Mouse (Mus musculus): ENCODE measurements around the gene Gm27021. TPM values are rescaled to one million over a fixed set of nuclear protein-coding genes. Genes with fewer than 3 reads are reported as not detected.

Gm27021 gene
- total RNA-seq (2015) (not detected in 2 replicates), total RNA-seq (2017) (not detected in 2 replicates)

DNA sequence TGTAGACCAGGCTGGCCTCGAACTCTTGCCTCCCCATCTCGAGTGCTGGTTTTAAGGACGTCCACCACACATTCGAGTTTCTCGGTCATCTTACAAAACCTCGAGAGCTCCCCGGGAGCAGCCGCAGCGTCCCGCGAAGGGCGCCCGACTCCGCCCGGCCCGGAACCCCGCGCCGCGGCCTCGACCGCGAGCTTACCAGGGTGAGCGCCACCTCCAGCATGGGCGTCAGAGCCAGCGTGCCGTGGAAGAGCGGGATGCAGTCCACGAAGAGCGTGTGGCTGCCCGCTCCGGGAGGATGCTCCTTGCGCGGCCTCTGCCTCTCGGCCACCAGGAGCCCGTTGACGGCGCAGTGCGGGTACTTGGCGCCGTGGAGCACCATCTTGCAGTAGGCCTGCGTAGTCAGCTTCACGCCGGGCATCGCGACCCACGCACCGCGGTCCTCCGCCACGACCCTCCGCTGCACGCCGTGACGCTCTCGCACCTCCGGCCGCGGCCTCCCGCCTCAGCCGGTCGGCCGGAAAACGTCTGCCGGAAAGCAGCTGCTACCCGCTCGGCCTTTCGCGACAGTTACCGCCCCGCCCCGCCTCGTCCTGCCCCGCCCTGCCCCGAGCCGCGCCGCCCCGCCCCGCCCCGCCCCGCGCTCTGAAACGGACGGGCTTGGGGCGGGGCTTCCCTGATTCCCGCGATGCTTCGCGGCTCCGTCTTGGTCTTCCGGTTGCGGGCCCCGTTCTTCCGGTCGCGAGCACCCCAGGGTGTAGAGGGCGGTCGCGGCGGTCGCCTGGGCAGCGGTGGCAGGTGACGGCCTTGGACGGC is at the start of gene Gm27021, which contains the start of gene Cox4i1:
Gm27021 (minus strand) TSS at position 519 of the 813 bp plus-strand sequence.
Cox4i1 (plus strand) TSS at position 662 of the 813 bp plus-strand sequence.
- ATAC-seq (replicated peaks; ENCODE audit: poor library complexity): peak; percentile 79

DNA sequence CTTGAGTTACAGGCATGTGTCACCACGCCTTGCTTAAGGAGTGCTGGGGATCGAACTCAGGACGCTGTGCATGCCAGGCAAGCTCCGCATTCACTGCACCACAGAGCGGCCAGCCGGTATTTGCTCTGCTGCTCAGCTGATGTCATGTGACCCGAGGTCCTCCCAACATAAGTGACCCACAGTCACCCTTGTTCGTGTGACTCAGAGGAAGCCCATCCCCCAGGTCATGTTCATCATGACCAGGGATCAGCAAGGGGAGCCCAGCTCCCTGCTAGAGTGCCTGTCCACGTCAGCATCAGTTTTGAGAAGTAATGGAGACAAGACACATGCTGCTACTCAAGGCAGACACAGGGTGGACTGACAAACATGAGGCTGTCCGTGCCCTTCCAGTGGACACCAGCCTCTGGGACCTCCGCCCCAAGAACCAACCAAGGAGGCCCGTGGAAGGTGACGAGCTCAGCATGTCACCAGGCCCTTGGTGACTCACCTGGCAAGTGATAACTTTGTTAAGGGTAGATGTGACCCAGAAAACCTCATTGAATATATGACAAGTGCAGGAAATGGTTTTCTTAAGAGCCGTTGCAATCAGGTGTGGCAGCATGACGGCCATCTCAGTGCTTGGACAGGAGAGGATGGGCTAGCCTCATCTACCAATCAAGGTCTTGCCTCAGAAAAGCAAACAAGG is 48.3 kb upstream of the Gm27021 start:
- no peak for ATAC-seq (replicated peaks; ENCODE audit: poor library complexity)

DNA sequence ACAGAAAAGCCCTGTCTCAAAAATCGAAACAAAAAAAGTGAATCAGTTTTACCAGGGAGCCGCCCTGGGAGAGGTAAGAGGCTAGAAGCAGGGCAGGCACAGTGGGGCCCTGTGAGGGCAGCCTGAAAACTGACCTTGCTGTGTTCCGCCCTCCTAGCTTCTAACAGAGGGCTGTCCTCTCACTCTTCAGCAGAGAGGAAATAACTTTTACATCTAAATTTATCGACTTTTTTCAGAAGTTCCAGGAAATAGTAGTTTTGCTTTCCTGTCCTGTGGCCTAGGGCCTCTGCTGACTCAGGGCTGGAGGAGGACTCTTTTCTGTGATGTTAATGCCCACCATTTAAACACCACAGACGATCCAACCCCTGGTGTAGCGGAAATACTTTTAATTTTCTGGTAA is 47.3 kb upstream of the Gm27021 start:
- ATAC-seq (replicated peaks; ENCODE audit: poor library complexity): peak; percentile 54

DNA sequence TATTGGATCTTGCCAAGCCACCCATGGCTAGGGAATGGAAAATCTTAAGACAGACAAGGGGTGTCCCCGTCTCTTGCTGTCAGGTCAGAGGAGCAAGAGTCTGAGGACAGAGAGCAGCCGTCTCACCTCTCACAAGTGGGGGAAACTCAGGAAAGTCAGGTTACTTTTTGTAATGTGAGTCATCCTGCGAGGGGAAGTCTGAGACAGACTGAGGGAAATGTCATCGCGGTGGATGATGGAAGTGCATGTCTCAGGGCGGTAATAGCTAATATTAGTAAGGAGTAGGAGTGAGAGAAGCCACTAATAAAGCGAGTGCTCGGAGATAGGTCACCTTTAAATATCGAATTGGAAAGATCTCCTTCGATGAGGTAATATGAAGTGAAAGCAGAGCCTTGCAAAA is 41.3 kb upstream of the Gm27021 start:
- no peak for ATAC-seq (replicated peaks; ENCODE audit: poor library complexity)

DNA sequence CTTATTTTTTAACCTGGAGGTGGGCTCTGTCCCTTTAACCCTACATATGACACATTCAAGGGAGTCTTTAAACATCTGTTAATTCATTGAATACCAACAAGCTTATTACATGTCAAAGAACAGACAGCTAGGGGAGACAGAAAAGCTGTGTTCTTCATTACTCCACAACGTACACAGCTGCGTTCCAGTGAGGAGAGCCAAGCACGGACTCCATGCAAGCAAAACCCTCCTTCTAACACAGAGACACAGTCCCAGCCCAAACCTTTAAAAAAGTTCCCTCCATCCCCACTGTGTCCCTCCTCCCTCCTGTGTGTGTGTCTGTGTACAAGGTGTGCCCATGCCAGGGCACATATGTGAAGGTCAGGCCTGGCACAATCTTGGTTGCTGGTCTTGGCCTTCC is 38.3 kb upstream of the Gm27021 start:
- no peak for ATAC-seq (replicated peaks; ENCODE audit: poor library complexity)

DNA sequence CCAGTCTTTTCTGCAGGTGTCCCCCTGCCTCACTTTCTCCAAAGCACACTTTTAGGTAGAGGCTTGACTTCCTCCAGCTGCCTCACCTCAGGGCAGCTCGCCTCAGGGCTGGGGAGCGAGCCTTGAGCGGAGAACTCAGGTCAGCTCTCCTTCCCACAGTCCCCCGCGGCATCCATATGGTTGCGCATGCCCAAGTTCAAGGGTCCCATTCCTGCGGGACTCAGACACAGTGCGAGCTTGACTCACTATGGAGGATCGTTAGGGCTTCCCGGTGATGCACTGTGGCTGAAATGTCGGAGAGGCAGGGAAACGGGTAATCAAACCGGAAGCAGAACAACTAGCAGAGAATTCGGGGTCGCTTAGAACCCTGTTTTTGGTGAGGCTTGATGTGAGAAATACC is 37.3 kb upstream of the Gm27021 start:
- no peak for ATAC-seq (replicated peaks; ENCODE audit: poor library complexity)

DNA sequence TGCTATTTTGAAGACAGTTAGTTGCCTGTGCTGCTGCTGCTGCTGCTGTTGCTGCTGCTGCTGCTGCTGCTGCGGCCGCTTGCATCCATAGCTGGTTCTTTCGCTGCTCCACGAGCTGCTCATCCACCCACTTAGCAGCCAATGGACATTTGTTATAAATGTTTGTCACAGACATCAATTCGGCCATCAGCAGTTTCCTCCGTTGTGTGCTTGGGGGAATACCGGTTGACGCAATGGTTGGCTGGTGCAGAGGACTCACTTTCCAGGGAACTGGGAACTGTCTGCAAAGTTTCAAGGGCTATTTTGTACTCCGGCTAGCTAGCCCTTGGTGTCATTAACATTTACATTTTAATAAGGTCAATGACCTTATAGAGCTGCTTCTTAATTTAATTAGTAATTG is 36.3 kb upstream of the Gm27021 start:
- no peak for ATAC-seq (replicated peaks; ENCODE audit: poor library complexity)

DNA sequence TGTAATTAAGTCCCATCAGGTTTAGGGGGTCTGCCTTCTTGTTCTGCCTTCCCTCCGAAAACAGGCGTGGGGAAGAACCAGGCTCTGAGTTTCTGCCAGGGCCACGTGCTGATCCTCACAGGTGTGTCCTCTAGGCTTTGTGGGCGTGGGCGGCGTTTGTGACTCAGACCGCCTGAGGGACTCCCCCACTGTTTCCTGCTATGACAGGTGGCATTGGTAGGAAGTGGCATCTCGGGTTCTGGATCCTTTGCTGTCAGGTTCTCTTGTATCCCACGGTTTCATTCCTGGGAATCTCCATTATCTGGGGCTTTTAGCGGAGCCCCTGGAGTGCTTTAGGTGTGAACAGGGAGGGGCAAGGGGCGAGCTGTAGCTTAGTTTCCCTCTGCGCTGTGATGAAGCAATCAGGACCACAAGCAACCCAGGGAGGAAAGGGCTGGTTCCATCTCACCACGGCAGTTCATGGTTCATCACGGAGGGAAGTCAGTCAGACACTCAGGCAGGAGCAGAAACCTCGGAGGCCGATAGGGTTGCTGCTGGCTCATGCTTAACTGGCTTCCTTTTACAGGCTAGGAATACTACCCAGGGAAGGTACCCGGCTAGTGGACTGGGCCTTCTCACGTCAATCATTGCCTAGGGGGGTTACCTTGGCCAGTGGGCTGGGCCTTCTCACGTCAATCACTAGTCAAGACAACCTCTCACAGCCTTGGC is 34.0 kb upstream of the Gm27021 start:
- peak; percentile 73 for ATAC-seq (replicated peaks; ENCODE audit: poor library complexity)

DNA sequence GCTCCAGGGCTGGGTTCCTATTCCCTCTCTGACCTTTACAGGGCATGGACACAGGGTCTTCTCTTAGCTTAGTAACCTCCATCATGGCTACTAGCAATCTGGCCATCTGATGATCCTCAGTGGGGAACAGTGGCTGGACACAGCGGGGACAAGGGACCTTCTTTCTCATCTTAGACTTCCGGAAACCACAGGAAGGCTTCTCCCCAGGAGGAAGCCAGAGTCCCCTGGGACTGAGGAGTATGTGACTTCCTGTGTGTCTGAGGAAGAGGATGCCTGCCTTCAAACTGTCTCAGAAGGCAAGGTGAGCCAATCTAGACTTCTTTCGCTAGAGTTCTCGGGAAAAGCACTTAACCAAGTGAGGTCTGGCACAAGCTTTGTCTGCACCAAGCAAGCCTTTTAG is 32.2 kb upstream of the Gm27021 start:
- ATAC-seq (replicated peaks; ENCODE audit: poor library complexity): no peak

DNA sequence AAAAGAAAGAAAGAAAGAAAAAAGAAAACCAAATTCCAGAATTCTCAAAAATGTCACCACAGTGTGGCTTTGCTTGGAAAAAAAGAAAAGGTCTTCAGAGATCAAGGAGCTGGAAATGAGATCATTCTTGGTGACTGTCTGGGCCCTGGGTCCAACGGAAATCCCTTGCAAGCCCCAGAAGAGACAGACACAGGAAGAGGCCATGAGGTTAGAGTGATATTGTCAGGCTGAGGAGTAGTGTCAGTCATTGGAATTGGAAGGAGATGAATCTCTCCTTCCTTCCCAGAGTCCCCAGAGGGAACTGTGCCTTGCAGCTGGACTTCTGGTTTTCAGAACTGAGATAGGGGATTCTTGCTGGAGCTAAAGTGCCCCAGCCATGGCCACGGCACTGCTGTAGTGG is 31.7 kb upstream of the Gm27021 start:
- ATAC-seq (replicated peaks; ENCODE audit: poor library complexity): no peak

DNA sequence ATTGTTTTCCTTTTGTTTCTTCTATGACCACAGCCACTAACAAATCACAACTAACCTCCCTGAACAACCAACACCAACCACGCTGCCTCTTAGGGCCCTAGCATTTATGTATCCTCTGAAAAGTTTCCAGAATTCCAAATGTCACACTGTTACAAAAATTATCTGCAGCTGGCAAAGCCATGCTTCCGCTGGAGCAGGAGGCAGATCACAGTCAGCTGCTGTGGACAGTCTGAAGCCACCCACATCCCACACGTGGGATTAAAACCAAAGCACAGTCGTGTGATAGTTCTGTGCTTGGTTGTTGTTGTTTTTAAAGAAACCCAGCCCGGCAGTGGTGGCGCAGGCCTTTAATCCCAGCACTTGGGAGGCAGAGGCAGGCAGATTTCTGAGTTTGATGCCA is 31.2 kb upstream of the Gm27021 start:
- no peak for ATAC-seq (replicated peaks; ENCODE audit: poor library complexity)

DNA sequence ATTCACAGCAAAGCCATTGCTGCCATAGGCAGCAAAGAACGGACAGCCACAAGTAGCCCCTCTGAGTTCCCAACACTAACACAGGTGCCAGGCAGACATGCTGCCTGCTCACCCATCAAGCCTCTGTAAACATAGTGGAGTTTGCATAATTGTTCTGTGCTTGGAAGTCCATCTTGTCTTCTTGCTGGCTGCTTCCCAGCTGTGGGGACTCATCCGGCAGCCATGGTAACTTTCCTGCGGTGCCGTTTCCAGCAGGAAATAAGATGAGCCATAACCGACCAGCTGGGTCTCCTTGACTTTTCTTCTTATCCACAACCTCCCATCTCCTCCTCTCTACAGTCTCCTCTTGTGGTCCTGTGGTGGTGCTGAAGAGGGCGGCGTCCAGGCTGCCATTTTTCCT is 30.5 kb upstream of the Gm27021 start:
- no peak for ATAC-seq (replicated peaks; ENCODE audit: poor library complexity)

DNA sequence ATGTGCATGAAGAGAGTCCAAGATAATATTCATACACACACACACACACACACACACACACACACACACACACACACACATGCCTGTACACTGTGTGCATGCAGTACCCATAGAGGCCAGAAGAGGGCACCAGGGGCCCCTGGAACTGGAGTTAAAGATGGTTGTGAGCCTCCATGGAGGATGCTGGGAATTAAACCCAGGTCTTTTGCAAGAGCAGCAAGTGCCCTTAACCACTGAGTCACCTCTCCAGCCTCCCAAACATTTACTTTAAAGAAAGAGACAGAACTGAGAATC is 30.0 kb upstream of the Gm27021 start:
- peak; percentile 17 for ATAC-seq (replicated peaks; ENCODE audit: poor library complexity)

DNA sequence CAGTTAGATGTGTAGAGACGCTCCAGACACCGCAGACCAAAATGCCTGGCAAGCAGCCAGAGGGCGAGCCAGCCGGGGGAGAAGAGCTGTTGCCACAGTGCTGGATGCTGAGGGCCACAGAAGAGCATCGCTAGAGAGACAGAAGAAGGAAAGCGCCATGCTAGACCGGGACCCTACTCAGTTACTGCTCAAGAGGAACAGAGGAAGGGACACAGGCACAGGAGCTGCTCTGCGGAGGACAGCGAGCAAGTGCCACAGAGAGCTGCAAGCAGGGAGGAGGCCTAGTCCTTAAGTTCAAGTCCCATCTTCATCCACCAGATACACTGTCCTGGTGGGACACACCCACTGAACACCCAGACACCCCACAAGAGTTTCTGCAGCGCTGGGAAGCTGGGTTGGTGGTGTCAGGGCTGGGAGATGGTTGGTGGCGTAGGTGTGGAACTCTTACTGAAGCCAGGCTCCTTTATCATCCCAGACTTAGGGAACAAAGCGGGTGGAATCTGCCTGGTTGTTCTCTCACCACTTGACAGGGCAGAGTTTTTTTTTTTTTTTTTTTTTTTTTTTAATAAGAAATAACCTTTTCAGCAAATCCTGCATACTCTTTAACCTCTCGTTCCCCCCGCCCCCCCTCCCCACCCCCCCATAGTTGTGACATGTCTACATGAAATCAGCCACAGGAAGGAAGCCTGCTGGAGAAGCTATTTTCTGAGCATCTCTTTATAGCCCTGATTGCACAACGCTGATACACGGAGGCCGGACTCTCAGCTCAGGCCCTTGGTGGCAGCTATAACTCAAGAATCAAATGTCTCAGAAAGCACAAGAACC is 29.5 kb upstream of the Gm27021 start:
- peak; percentile 47 for ATAC-seq (replicated peaks; ENCODE audit: poor library complexity)

DNA sequence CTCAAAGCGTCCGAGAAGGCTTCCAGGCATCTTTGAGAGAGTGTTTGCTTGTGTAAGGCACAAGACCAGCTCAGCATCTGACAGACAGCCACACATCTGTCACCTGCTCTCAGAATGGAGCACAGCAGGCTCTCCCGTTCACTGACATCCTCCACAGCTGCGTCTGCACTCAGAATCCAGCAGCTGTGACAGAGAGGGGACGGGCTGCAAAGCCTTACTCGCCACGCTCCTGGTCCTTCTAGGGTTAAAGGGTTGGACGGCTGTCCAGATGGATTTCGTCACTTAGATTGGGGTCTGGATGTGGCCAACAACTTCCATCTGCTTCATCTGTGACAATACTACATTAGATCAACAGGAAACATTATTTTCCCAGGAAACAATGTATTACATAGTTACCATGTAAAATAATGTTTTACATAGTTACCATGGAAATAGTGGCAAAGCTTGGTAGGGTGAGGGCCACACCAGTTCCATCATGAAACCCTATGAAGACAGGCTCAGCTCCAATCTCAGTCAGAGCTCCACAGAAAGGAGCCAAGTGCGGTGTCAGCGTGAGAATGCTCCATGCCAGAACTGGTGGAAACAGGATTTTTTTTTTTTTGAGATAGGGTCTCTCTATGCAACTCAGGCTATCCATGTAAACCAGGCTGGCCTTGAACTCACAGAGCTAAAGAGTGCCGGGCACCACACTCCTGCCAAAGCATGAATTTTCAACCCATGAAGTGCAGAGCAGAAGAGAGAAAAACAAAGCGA is 28.7 kb upstream of the Gm27021 start:
- ATAC-seq (replicated peaks; ENCODE audit: poor library complexity): peak; percentile 1; the same call in 1 of the 2 replicates

DNA sequence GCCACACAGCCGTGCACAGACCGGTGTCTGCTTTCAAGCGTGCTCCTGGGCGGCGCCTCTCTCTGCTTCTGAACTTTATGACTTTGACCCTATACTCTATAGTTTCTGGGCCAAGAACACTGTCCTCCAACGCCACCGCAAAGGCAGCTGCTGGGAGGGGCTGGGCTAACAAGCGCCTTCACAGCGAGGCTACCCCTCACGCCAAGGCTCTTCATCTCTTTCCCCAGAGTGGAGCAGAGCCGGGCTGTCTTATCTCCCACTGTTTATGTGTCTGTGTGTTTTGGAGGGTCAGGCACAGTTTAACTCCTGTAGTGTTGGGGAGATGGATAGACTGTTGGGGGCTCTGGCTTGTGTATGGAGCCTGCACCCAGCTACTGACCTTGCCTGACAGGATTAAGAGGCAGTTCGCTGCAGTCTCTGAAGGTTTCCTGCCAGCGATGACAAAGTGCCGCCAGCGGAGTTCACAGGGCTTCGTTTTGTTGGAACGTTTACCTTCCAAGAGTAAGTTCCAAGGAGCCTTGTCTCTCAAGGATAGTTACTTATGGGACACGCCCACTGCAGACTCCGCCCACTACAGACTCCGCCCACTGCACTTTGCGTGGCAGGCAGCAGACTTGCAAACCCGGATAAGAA is 26.1 kb upstream of the Gm27021 start:
- ATAC-seq (replicated peaks; ENCODE audit: poor library complexity): peak; percentile 65

DNA sequence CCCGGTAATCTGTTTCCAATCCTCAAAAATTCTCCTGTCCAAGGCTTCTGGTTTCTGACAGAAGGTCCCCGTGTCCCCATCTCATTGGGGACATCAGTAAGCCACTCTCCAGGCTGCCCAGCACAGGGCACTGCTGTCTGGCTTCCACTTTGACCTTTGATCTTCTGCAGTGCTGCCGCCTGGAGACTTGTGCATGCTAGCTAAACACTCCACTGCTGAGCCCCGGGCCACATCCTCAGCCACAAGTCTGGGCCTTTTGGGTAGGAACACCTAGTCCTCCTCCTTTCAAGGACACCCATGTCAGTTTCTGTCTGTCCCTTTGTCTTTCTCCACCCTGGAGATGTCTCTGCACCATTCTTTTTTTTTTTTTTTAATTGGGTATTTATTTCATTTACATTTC is 25.1 kb upstream of the Gm27021 start:
- ATAC-seq (replicated peaks; ENCODE audit: poor library complexity): no peak

DNA sequence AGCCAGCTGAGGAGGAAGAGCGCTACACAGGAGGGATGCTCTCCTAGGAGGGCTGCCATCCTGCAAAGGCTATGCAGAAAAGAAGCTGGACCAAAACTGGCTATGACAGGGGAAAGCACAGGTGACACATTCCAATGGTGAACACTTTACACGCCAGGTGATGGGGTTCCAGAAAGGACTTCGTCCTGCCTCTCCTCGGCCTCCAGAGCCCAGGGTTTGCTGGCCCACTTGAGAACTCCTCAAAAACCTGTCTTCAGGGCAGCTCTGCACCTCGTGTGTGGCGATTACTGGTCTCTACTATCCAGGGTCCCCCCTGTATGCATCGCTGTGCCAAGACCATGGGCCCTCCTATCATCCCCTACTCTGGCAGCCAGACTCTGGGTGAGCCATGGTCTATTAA is 20.6 kb upstream of the Gm27021 start:
- ATAC-seq (replicated peaks; ENCODE audit: poor library complexity): no peak

DNA sequence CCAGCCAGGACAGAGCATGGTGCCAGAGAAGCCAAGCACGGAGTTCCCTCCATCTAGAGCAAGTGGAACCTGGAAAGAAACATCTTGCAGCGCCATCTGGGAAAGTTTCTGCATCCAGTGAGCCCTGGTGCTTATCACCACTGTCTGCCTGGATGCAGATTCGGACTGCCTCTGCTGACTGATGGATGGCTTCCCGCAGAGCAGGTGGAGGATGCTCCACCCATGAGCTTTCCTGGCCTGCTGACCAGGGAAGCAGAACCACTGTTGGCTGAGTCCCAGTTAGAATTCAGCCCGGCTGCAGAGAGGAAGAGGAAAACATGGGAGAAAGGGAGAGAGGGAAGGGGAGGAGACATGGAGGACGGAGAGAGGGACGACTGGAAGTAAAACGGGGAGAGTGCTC is 19.9 kb upstream of the Gm27021 start:
- ATAC-seq (replicated peaks; ENCODE audit: poor library complexity): no peak

DNA sequence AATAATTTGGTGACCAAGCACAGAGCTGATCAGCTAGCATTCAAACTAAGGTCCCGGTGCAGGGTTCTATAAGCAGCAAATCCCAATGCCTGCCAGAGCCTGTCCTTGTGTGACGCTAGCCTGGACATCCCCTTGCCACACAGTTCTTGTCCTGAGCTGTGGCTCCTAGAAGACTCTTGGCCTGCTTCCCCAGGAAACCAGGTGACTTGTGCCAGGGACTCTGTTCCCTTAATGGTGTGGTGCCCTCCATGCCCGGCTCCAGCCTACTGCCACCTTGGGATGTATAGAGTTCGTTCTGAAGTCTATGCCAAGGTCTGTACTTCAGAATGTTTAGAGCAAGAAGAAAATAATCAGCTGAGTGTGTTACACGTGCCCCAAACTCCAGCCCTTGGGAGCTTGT is 18.7 kb upstream of the Gm27021 start:
- no peak for ATAC-seq (replicated peaks; ENCODE audit: poor library complexity)
